Mouse (Mus musculus) myocyte (in vitro differentiated cells): Measurements from ENCODE around the gene Hdac7. TPM values are rescaled to one million over a fixed set of nuclear protein-coding genes. Genes with fewer than 3 reads are reported as not detected.

Experiments
- H3K27me3 ChIP-seq: one replicate; pipeline ENCODE4 v1.6.1; 2011; ENCODE audit not compliant: control insufficient read depth, insufficient read depth, insufficient read length
- H3K36me3 ChIP-seq: one replicate; pipeline ENCODE4 v1.6.1; 2011; ENCODE audit not compliant: control insufficient read depth, insufficient read depth
- H3K4me2 ChIP-seq: one replicate; pipeline ENCODE4 v1.6.1; 2011; ENCODE audit warnings: low read depth, control low read depth
- H3K4me3 ChIP-seq: one replicate; pipeline ENCODE4 v1.5.1; 2011; ENCODE audit warnings: mild to moderate bottlenecking, control low read depth, moderate library complexity
- H3K79me2 ChIP-seq: one replicate; pipeline ENCODE4 v1.6.1; 2011; ENCODE audit not compliant: control insufficient read depth, insufficient read depth
- H3ac ChIP-seq: one replicate; pipeline ENCODE4 v1.6.1; 2011; ENCODE audit not compliant: control insufficient read depth, insufficient read length
- CEBPB ChIP-seq: IDR thresholded peaks from 2 replicates; pipeline ENCODE4 v1.6.1; 2011; ENCODE audit warnings: mild to moderate bottlenecking, moderate library complexity; ENCODE audit not compliant: poor library complexity, insufficient read depth, severe bottlenecking
- E2F4 ChIP-seq: IDR thresholded peaks from one replicate; pipeline ENCODE4 v1.6.1; 2011; ENCODE audit warnings: mild to moderate bottlenecking, control low read depth, moderate library complexity; ENCODE audit not compliant: insufficient read depth
- MAX ChIP-seq: IDR thresholded peaks from one replicate; pipeline ENCODE4 v1.6.1; 2011; ENCODE audit warnings: low read depth, mild to moderate bottlenecking, control low read depth
- MYOD1 ChIP-seq, 3 experiments: IDR thresholded peaks; one replicate each; pipeline ENCODE4 v1.6.1; 2011; ENCODE audit warnings: control low read depth in 2 of 3, low read depth in 2 of 3, mild to moderate bottlenecking in 2 of 3, moderate library complexity in 1 of 3; ENCODE audit not compliant: insufficient read length in 2 of 3, control insufficient read depth in 1 of 3
- MYOG ChIP-seq, 3 experiments: IDR thresholded peaks; one replicate each; pipeline ENCODE4 v1.6.1; 2011; ENCODE audit warnings: control low read depth in 2 of 3, low read depth in 2 of 3, mild to moderate bottlenecking in 2 of 3; ENCODE audit not compliant: insufficient read length in 2 of 3, control insufficient read depth in 1 of 3, insufficient read depth in 1 of 3
- POLR2A ChIP-seq: IDR thresholded peaks from one replicate; pipeline ENCODE4 v1.6.1; 2011; ENCODE audit warnings: low read depth, mild to moderate bottlenecking, control low read depth, moderate library complexity; ENCODE audit not compliant: insufficient read length
- POLR2AphosphoS2 ChIP-seq: IDR thresholded peaks from one replicate; pipeline ENCODE4 v1.6.1; 2011; ENCODE audit warnings: low read depth, control low read depth; ENCODE audit not compliant: insufficient read length
- REST ChIP-seq: IDR thresholded peaks from one replicate; pipeline ENCODE4 v1.6.1; 2011; ENCODE audit warnings: mild to moderate bottlenecking, control low read depth, moderate library complexity; ENCODE audit not compliant: insufficient read depth, insufficient read length
- SRF ChIP-seq: IDR thresholded peaks from one replicate; pipeline ENCODE4 v1.6.1; 2011; ENCODE audit warnings: low read depth; ENCODE audit not compliant: control insufficient read depth, insufficient read length
- TCF12 ChIP-seq: IDR thresholded peaks from one replicate; pipeline ENCODE4 v1.6.1; 2011; ENCODE audit warnings: mild to moderate bottlenecking, control low read depth; ENCODE audit not compliant: poor library complexity, insufficient read depth, severe bottlenecking
- TCF3 ChIP-seq: IDR thresholded peaks from one replicate; pipeline ENCODE4 v1.6.1; 2011; ENCODE audit warnings: low read depth, control low read depth; ENCODE audit not compliant: insufficient read length
- USF1 ChIP-seq: IDR thresholded peaks from one replicate; pipeline ENCODE4 v1.6.1; 2011; ENCODE audit warnings: low read depth, mild to moderate bottlenecking, control low read depth, moderate library complexity
- polyA plus RNA-seq: library from polyadenylated mRNA; unstranded; fragments of >200 nt; fragmentation: generic; extraction: Trizol; gene quantifications from one replicate; pipeline ENCODE4 v1.2.1, GENCODE M21; 2012; ENCODE audit warnings: missing spikeins

Gene Hdac7
- polyA plus RNA-seq, 1 experiment = 17.4 TPM

GRCm38 (mm10) chr15:97808532-97808931 is 35.8 kb downstream of the Hdac7 start:
- H3K79me2 ChIP-seq = no peaks in the 10 kb centered on the region
- TF ChIP-seq MYOG (IDR thresholded peaks at IDR 0.05; ENCODE audit: control insufficient read depth in 1 of 3, insufficient read depth in 1 of 3, insufficient read length in 2 of 3, low read depth in 2 of 3) = no peak
- TF ChIP-seq CEBPB = no peak
- TF ChIP-seq MYOD1 (IDR thresholded peaks at IDR 0.05; ENCODE audit: control insufficient read depth in 1 of 3, insufficient read length in 2 of 3, low read depth in 2 of 3) = no peak
- no peak overlapping the region for H3K4me3 ChIP-seq
- H3K36me3 ChIP-seq = peaks cover 11% of the 10 kb centered on the region
- no peaks in the 10 kb centered on the region for H3K27me3 ChIP-seq
- H3K4me2 ChIP-seq = no peak overlapping the region
- no peak overlapping the region for H3ac ChIP-seq

GRCm38 (mm10) chr15:97807867-97808266 is 36.4 kb downstream of the Hdac7 start:
- Histone ChIP-seq H3K36me3 (peaks cover 11% of the 10 kb centered on the region), H3K4me3 (no peak overlapping the region), H3K27me3 (no peaks in the 10 kb centered on the region), H3K4me2 (no peak overlapping the region), H3ac (no peak overlapping the region), H3K79me2 (no peaks in the 10 kb centered on the region)
- TF ChIP-seq SRF (no peak), POLR2AphosphoS2 (no peak), REST (no peak), MYOD1 (IDR thresholded peaks at IDR 0.05; ENCODE audit: control insufficient read depth in 1 of 3, insufficient read length in 2 of 3, low read depth in 2 of 3) (no peak), POLR2A (no peak), CEBPB (no peak), MAX (no peak), TCF12 (no peak), MYOG (IDR thresholded peaks at IDR 0.05; ENCODE audit: control insufficient read depth in 1 of 3, insufficient read depth in 1 of 3, insufficient read length in 2 of 3, low read depth in 2 of 3) (no peak), TCF3 (no peak), USF1 (no peak), E2F4 (no peak)

- H3K4me2 ChIP-seq = no peak overlapping the region
- peaks cover 26% of the 10 kb centered on the region for H3K36me3 ChIP-seq
- no peak overlapping the region for H3ac ChIP-seq
- H3K79me2 ChIP-seq = no peaks in the 10 kb centered on the region
- no peaks in the 10 kb centered on the region for H3K27me3 ChIP-seq
- TF ChIP-seq USF1 = no peak
- no peak for TF ChIP-seq MYOD1 (IDR thresholded peaks at IDR 0.05; ENCODE audit: control insufficient read depth in 1 of 3, insufficient read length in 2 of 3, low read depth in 2 of 3)
- no peak for TF ChIP-seq TCF12
- no peak for TF ChIP-seq TCF3
- no peak for TF ChIP-seq E2F4
- TF ChIP-seq MAX = no peak
- TF ChIP-seq REST = no peak
- TF ChIP-seq POLR2AphosphoS2 = no peak
- TF ChIP-seq MYOG (IDR thresholded peaks at IDR 0.05; ENCODE audit: control insufficient read depth in 1 of 3, insufficient read depth in 1 of 3, insufficient read length in 2 of 3, low read depth in 2 of 3) = no peak
- no peak for TF ChIP-seq SRF
- TF ChIP-seq POLR2A = no peak
- no peak for TF ChIP-seq CEBPB
- H3K4me3 ChIP-seq = no peak overlapping the region
Observed at GRCm38 (mm10) chr15:97802575-97802974, 41.7 kb downstream of the Hdac7 start.

GRCm38 (mm10) chr15:97801811-97802210 is 42.5 kb downstream of the Hdac7 start:
- H3K79me2 ChIP-seq = no peaks in the 10 kb centered on the region
- H3K27me3 ChIP-seq = no peaks in the 10 kb centered on the region
- H3K36me3 ChIP-seq = peaks cover 29% of the 10 kb centered on the region
- H3K4me3 ChIP-seq = no peak overlapping the region
- no peak overlapping the region for H3K4me2 ChIP-seq
- H3ac ChIP-seq = no peak overlapping the region
- TF ChIP-seq MYOG (IDR thresholded peaks at IDR 0.05; ENCODE audit: control insufficient read depth in 1 of 3, insufficient read depth in 1 of 3, insufficient read length in 2 of 3, low read depth in 2 of 3) = no peak
- TF ChIP-seq REST = no peak
- TF ChIP-seq POLR2A = no peak
- TF ChIP-seq MYOD1 (IDR thresholded peaks at IDR 0.05; ENCODE audit: control insufficient read depth in 1 of 3, insufficient read length in 2 of 3, low read depth in 2 of 3) = no peak
- TF ChIP-seq E2F4 = no peak
- TF ChIP-seq USF1 = no peak
- no peak for TF ChIP-seq MAX
- no peak for TF ChIP-seq CEBPB
- no peak for TF ChIP-seq TCF12
- no peak for TF ChIP-seq POLR2AphosphoS2
- no peak for TF ChIP-seq SRF
- no peak for TF ChIP-seq TCF3

- H3K4me2 ChIP-seq = no peak overlapping the region
- no peak overlapping the region for H3ac ChIP-seq
- peaks cover 37% of the 10 kb centered on the region for H3K36me3 ChIP-seq
- H3K4me3 ChIP-seq = no peak overlapping the region
- no peaks in the 10 kb centered on the region for H3K79me2 ChIP-seq
- no peaks in the 10 kb centered on the region for H3K27me3 ChIP-seq
- TF ChIP-seq TCF12 (no peak), USF1 (no peak), MYOG (IDR thresholded peaks at IDR 0.05; ENCODE audit: control insufficient read depth in 1 of 3, insufficient read depth in 1 of 3, insufficient read length in 2 of 3, low read depth in 2 of 3) (no peak), SRF (no peak), POLR2A (no peak), E2F4 (no peak), MYOD1 (IDR thresholded peaks at IDR 0.05; ENCODE audit: control insufficient read depth in 1 of 3, insufficient read length in 2 of 3, low read depth in 2 of 3) (no peak), MAX (no peak), TCF3 (no peak), REST (no peak), POLR2AphosphoS2 (no peak), CEBPB (no peak)
Observed at GRCm38 (mm10) chr15:97800853-97801252, 43.4 kb downstream of the Hdac7 start.
